Mouse (Mus musculus) urinary bladder, adult 2 months (tissue): ENCODE results near the gene Gm20816. TPM values are rescaled to one million over a fixed set of nuclear protein-coding genes. Genes with fewer than 3 reads are reported as not detected.
"Not testable (repeated sequence)": the region's sequence is repeated elsewhere in the genome, so short reads cannot be mapped to it uniquely, and the experiment has no call there.

ENCODE experiments used
- DNase-seq: peaks from one replicate; pipeline ENCODE4 v3.0.0; 2022; ENCODE audit warnings: low spot score
- polyA plus RNA-seq: library from polyadenylated mRNA; depleted of rRNA; stranded (reverse); fragments of >200 nt; gene quantifications from 2 replicates; pipeline ENCODE4 v1.2.3, GENCODE M21; 2012; rRNA removed

Gm20816 gene
- not detected in 2 replicates for polyA plus RNA-seq

- DNase-seq: not testable (repeated sequence)
Observed at GRCm38 (mm10) chrY:68537655-68538054, at the start of gene Gm20816. Gene Gm20816, plus strand, starts transcription at chrY:68537955.

Other genes starting within 250 kb of the Gm20816 start
- not detected in 2 replicates for gene Gm20937, start 243.1 kb upstream of the Gm20816 start, polyA plus RNA-seq